Mouse (Mus musculus): ENCODE measurements at regions not wholly inside any gene's neighbourhood (a gene's known extent, or its start where the extent isn't known, plus 50 kb on each side); places are given as distances from the start of the nearest gene placed in this dataset.

DNA sequence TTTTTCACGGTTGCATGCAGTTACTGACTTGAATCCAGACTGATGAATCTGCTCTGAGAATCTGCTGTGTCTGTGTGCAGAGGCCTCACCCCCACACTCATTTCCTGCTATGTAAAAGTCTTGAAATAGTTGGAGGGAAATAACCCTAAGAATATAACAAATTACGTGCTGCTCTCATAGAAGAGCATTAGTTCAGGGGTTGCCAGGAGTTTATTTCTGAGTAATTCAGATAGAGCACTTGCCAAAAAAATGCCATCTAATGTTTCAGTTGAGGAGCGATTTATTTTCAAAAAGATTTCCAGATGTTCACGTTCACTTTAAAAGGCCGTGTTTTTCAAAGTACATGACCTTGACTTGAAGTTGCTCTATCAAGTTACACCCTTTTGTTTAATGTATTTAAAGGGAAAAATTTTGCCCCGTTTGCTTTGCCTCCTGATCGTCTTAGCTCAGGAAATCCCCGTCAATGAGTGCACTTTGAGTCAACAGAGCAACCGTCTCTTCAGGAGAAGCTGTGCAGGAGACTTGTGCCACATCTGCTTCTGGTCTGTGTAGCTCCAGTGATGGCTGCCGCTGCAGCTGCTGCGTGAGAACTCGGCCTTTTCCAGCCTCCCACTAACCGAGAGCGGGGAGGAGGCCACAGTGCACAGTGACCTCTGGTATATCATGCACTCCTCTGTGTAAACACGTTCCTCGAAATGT is 50.9 kb upstream of the Sec61g start:
- TF ChIP-seq CTCF (IDR thresholded peaks at IDR 0.05) (no peak), EP300 (IDR thresholded peaks at IDR 0.05) (no peak)
